Mouse (Mus musculus) heart, embryonic 11.5 days (tissue): ENCODE measurements around the gene Clec2l. TPM values are rescaled to one million over a fixed set of nuclear protein-coding genes. Genes with fewer than 3 reads are reported as not detected.
"Not testable (repeated sequence)": the region's sequence is repeated elsewhere in the genome, so short reads cannot be mapped to it uniquely, and the experiment has no call there.

Experiments
- ATAC-seq: fragments of 200-750 bp; cut with Nextera tagmentation; replicated peaks from 2 replicates; pipeline ENCODE4 v1.8.0; 2017; ENCODE audit warnings: moderate library complexity; ENCODE audit not compliant: insufficient number of reproducible peaks, low FRiP score, low TSS enrichment
- H3K27ac ChIP-seq: fragments of 300-500 bp; sonication (generic); 2 replicates; pipeline ENCODE4 v1.5.1; 2014; ENCODE audit warnings: mild to moderate bottlenecking, low read depth, low read length
- H3K27me3 ChIP-seq: fragments of 300-500 bp; sonication (generic); 2 replicates; pipeline ENCODE4 v1.6.1; 2014; ENCODE audit warnings: mild to moderate bottlenecking, low read length, mixed read lengths; ENCODE audit not compliant: control insufficient read depth, insufficient read depth
- H3K36me3 ChIP-seq: fragments of 300-500 bp; sonication (generic); 2 replicates; pipeline ENCODE4 v1.6.1; 2014; ENCODE audit warnings: mild to moderate bottlenecking, low read length, moderate library complexity, mixed read lengths; ENCODE audit not compliant: control insufficient read depth, insufficient read depth
- H3K4me1 ChIP-seq: fragments of 300-500 bp; sonication (generic); 2 replicates; pipeline ENCODE4 v1.6.1; 2014; ENCODE audit warnings: low read length; ENCODE audit not compliant: control insufficient read depth, insufficient read depth
- H3K4me2 ChIP-seq: fragments of 300-500 bp; sonication (generic); 2 replicates; pipeline ENCODE4 v1.6.1; 2014; ENCODE audit warnings: mild to moderate bottlenecking, moderate library complexity
- H3K4me3 ChIP-seq: fragments of 300-500 bp; sonication (generic); 2 replicates; pipeline ENCODE4 v1.5.1; 2014; ENCODE audit warnings: low read depth, low read length
- H3K9ac ChIP-seq: fragments of 300-500 bp; sonication (generic); 2 replicates; pipeline ENCODE4 v1.6.1; 2014; ENCODE audit warnings: mild to moderate bottlenecking, low read depth, low read length, moderate library complexity
- H3K9me3 ChIP-seq: fragments of 300-500 bp; sonication (generic); replicated peaks from 2 replicates; pipeline ENCODE4 v1.6.1; 2016; ENCODE audit warnings: low read length; ENCODE audit not compliant: control insufficient read depth
- WGBS: fragments of 180-500 bp; shearing (Covaris S2); extraction: QIAGEN DNeasy Blood & Tissue Kit; methylation state at CpG from one replicate; pipeline ENCODE4 v1.1.7; 2014; ENCODE audit not compliant: insufficient replicate concordance; 5-methylcytosine and 5-hydroxymethylcytosine counted together
- polyA plus RNA-seq: library from polyadenylated mRNA; unstranded; fragments of >200 nt; fragmentation: Nextera tagmentation; extraction: Ambion mirVana; gene quantifications from 2 replicates; pipeline ENCODE4 v1.2.1, GENCODE M21; 2014

Gene Clec2l
- polyA plus RNA-seq, 1 experiment from 2014 or later: 1.1 TPM

DNA sequence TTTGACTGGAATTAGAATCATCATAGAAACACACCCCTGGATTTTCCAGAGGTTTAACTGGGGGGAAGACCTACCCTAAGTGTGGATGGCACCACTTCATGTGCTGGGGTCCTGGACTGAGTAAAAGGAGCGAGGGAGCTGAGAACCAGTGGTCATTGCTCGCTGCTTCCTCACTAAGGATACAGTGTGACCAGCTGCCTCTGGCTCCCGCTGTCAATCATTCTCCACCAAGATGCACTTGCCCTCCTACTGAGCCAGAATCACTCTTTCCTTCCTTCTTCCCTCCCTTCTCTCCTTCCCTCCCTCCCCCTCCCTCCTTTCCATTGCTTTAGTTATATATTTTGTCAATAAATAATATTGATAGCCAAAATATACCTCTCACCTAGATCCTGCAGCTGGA lies 19.8 kb upstream of the Clec2l start:
- 62% methylated on average over 3 of the region's 3 CpGs for WGBS
- no peak overlapping the region for H3K27ac ChIP-seq

DNA sequence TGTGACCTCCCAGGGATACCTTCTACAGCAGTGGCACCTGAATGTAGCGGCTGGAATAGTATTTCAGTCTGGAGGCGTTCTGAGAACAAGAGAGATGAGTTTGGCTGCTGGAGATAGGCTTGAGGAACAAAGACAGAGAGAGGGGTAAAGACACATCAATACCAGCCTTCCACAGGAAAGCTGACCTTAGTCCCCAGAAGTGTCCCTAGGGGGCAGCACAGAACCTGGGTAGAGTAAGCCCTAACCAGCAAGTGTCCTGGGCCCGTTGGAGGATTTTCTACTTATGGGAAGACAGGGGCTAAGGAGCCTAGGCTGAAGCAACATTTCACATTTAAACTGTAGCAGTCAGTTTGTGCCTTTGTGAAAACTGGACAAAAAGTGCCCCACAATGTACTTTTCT lies 13.3 kb upstream of the Clec2l start:
- Histone ChIP-seq H3K36me3 (no peaks in the 10 kb centered on the region), H3K9me3 (no peaks in the 10 kb centered on the region; the same call in 1 of the 2 replicates), H3K27me3 (peaks cover 3% of the 10 kb centered on the region; the same call in 1 of the 2 replicates), H3K4me3 (no peak overlapping the region), H3K4me1 (no peaks in the 10 kb centered on the region), H3K27ac (no peak overlapping the region), H3K4me2 (no peak overlapping the region), H3K9ac (no peak overlapping the region)
- ATAC-seq: no peak
- WGBS: 56% methylated on average over 3 of the region's 3 CpGs

More for the DNA sequence above, 19.8 kb upstream of the Clec2l start:
- H3K27me3 ChIP-seq: peaks cover 40% of the 10 kb centered on the region
- no peaks in the 10 kb centered on the region for H3K36me3 ChIP-seq
- H3K4me1 ChIP-seq: no peaks in the 10 kb centered on the region; the same call in 1 of the 2 replicates
- no peak overlapping the region for H3K9ac ChIP-seq
- no peak overlapping the region for H3K4me2 ChIP-seq
- no peaks in the 10 kb centered on the region for H3K9me3 ChIP-seq
- ATAC-seq: no peak
- H3K4me3 ChIP-seq: no peak overlapping the region

DNA sequence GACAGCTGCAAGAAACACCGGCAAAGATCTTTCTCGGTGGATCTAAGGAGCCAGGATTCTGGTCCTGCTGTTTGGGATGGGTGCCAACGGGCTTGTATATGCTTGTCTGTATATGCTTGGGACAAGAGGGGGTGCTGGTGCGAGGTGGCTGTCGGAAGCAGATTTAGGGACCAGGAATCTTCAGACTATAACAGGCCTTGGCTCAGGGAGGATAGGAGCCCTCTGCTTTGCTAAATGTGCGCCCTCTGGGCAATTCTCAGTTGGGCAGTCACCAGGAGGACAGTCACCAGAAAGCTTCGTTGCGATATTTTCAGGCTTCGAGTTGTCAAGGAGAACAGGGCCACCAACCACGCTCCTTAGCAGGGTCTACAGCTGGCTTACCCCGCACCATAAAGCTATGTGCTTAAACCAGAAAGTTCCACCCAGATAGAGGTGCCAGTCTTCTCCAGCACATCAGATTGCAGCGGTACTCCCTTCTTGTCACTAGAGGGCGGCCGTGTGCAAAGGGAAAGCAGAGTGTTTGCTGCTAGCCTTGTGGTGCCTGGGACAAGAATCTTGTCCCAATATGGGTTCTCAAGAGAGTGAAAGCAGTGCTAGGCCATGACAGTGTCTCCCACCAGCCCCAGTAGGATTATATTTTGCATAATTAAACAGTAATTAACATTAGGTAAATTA lies 12.5 kb upstream of the Clec2l start:
- 42% methylated on average over 14 of the region's 14 CpGs for WGBS
- Histone ChIP-seq H3K4me3 (no peak overlapping the region), H3K27ac (no peak overlapping the region), H3K27me3 (no peaks in the 10 kb centered on the region), H3K9me3 (no peaks in the 10 kb centered on the region; the same call in 1 of the 2 replicates), H3K4me1 (no peaks in the 10 kb centered on the region), H3K36me3 (no peaks in the 10 kb centered on the region), H3K4me2 (no peak overlapping the region), H3K9ac (no peak overlapping the region)
- no peak for ATAC-seq

- ATAC-seq: no peak
- Histone ChIP-seq H3K9me3 (no peaks in the 10 kb centered on the region), H3K36me3 (no peaks in the 10 kb centered on the region), H3K27me3 (peaks cover 46% of the 10 kb centered on the region), H3K4me1 (0 out of 2 replicates have a peak, but pooled peaks cover 2% of the 10 kb centered on the region), H3K9ac (no peak overlapping the region), H3K4me3 (no peak overlapping the region), H3K4me2 (no peak overlapping the region), H3K27ac (no peak overlapping the region)
- WGBS: 63% methylated on average over 4 of the region's 4 CpGs
Measured at GRCm38 (mm10) chr6:38661626-38662025, 1.2 kb upstream of the Clec2l start.

- Histone ChIP-seq H3K27ac (no peak overlapping the region), H3K4me1 (0 out of 2 replicates have a peak, but pooled peaks cover 2% of the 10 kb centered on the region), H3K9ac (no peak overlapping the region), H3K4me2 (no peak overlapping the region), H3K27me3 (peaks cover 12% of the 10 kb centered on the region), H3K9me3 (no peaks in the 10 kb centered on the region), H3K36me3 (no peaks in the 10 kb centered on the region), H3K4me3 (no peak overlapping the region)
- 62% methylated on average over 6 of the region's 6 CpGs for WGBS
- no peak for ATAC-seq
Measured at GRCm38 (mm10) chr6:38669580-38669979, 6.7 kb downstream of the Clec2l start.

- not testable (repeated sequence) for H3K27ac ChIP-seq, H3K27me3 ChIP-seq, H3K9me3 ChIP-seq, H3K36me3 ChIP-seq, H3K4me1 ChIP-seq, H3K9ac ChIP-seq, H3K4me2 ChIP-seq, H3K4me3 ChIP-seq, ATAC-seq
- WGBS: 60% methylated on average over 1 of the region's 1 CpGs
Measured at GRCm38 (mm10) chr6:38670488-38670887, 7.6 kb downstream of the Clec2l start.

DNA sequence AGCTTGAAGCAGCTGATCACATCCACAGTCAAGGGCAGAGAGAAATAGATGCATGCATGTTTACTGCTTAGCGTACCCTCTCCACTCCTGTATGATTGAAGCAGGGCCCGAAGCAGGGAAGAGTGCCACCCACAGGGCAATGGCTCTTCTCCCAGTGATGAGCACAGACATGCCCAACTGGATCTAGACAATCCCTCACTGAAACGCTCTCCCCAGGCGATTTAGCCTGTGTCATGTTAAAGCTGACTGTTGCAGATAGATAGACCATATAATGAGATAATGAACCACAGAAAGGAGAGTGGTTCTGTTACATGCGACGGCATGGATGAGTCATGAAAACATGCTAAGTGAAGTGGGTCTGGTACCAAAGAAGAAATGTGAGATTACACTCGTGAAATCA lies 8.4 kb downstream of the Clec2l start:
- ATAC-seq: no peak
- 78% methylated on average over 7 of the region's 7 CpGs for WGBS
- no peak overlapping the region for H3K27ac ChIP-seq
- no peaks in the 10 kb centered on the region for H3K36me3 ChIP-seq
- H3K4me1 ChIP-seq: no peaks in the 10 kb centered on the region
- no peaks in the 10 kb centered on the region for H3K9me3 ChIP-seq
- no peak overlapping the region for H3K4me2 ChIP-seq
- peaks cover 5% of the 10 kb centered on the region; the same call in 1 of the 2 replicates for H3K27me3 ChIP-seq
- no peak overlapping the region for H3K4me3 ChIP-seq
- no peak overlapping the region for H3K9ac ChIP-seq

GRCm38 (mm10) chr6:38672011-38672410 lies 9.1 kb downstream of the Clec2l start:
- ATAC-seq: no peak
- Histone ChIP-seq H3K4me2 (no peak overlapping the region), H3K27ac (no peak overlapping the region), H3K9ac (no peak overlapping the region), H3K36me3 (no peaks in the 10 kb centered on the region), H3K4me1 (0 out of 2 replicates have a peak, but pooled peaks cover 5% of the 10 kb centered on the region), H3K27me3 (0 out of 2 replicates have a peak, but pooled peaks cover 2% of the 10 kb centered on the region), H3K9me3 (no peaks in the 10 kb centered on the region), H3K4me3 (no peak overlapping the region)
- WGBS: 76% methylated on average over 3 of the region's 3 CpGs

GRCm38 (mm10) chr6:38676217-38676616 lies 13.3 kb downstream of the Clec2l start:
- Histone ChIP-seq H3K4me3 (no peak overlapping the region), H3K36me3 (no peaks in the 10 kb centered on the region), H3K9ac (no peak overlapping the region), H3K9me3 (no peaks in the 10 kb centered on the region), H3K4me2 (peak overlapping the region; percentile 6; the same call in 1 of the 2 replicates), H3K27me3 (no peaks in the 10 kb centered on the region), H3K4me1 (0 out of 2 replicates have a peak, but pooled peaks cover 5% of the 10 kb centered on the region), H3K27ac (no peak overlapping the region)
- 40% methylated on average over 6 of the region's 6 CpGs for WGBS
- no peak for ATAC-seq
